Mouse (Mus musculus) megakaryocyte, embryonic 14.5 days (primary cell): ENCODE results near the gene Chst8.

ENCODE experiments used
- FLI1 ChIP-seq: IDR thresholded peaks from 2 replicates; pipeline ENCODE4 v1.6.1; 2012; ENCODE audit warnings: low read length, inconsistent platforms, mixed read lengths
- GATA1 ChIP-seq: IDR thresholded peaks from 3 replicates; pipeline ENCODE4 v1.6.1; 2012; ENCODE audit warnings: mixed read lengths, low read length, inconsistent platforms, borderline replicate concordance

GRCm38 (mm10) chr7:34784469-34784868 lies 28.0 kb downstream of the Chst8 start:
- TF ChIP-seq GATA1 (no peak), FLI1 (no peak)
